Mouse (Mus musculus) cerebellum, adult 9-11 months (tissue): ENCODE measurements around the gene Srarp.

Source experiments
- DNase-seq: peaks from one replicate; pipeline ENCODE4 v3.0.0; 2022

Srarp gene

GRCm38 (mm10) chr4:141456193-141456938 lies 20.5 kb upstream of the Srarp start:
- no peak for DNase-seq

GRCm38 (mm10) chr4:141455526-141455925 lies 19.6 kb upstream of the Srarp start:
- DNase-seq, result no peak

- no peak for DNase-seq
Observed at GRCm38 (mm10) chr4:141454581-141455350, 18.9 kb upstream of the Srarp start.

- DNase-seq, result no peak
Observed at GRCm38 (mm10) chr4:141451916-141452450, 16.1 kb upstream of the Srarp start.

GRCm38 (mm10) chr4:141451251-141451650 lies 15.3 kb upstream of the Srarp start:
- DNase-seq, result no peak

GRCm38 (mm10) chr4:141446211-141446610 lies 10.3 kb upstream of the Srarp start:
- no peak for DNase-seq

GRCm38 (mm10) chr4:141445328-141445720 lies 9.4 kb upstream of the Srarp start:
- no peak for DNase-seq

GRCm38 (mm10) chr4:141444451-141445327 lies 8.8 kb upstream of the Srarp start, which contains the start of gene Zbtb17:
Zbtb17 (plus strand) TSS chr4:141444654.
- peak; percentile 87 for DNase-seq

GRCm38 (mm10) chr4:141443641-141444429 lies 7.9 kb upstream of the Srarp start:
- DNase-seq, result no peak

- no peak for DNase-seq
Observed at GRCm38 (mm10) chr4:141440877-141441276, 5.0 kb upstream of the Srarp start.

- DNase-seq, result no peak
Observed at GRCm38 (mm10) chr4:141439083-141439803, 3.3 kb upstream of the Srarp start.

- DNase-seq, result no peak
Observed at GRCm38 (mm10) chr4:141433191-141433590, 2.7 kb downstream of the Srarp start.

- no peak for DNase-seq
Observed at GRCm38 (mm10) chr4:141432666-141433065, 3.2 kb downstream of the Srarp start.

- DNase-seq, result peak; percentile 73
Observed at GRCm38 (mm10) chr4:141430997-141431396, 4.9 kb downstream of the Srarp start.

GRCm38 (mm10) chr4:141429847-141430246 lies 6.1 kb downstream of the Srarp start:
- no peak for DNase-seq

- no peak for DNase-seq
Observed at GRCm38 (mm10) chr4:141429381-141429780, 6.5 kb downstream of the Srarp start.

GRCm38 (mm10) chr4:141427921-141428320 lies 8.0 kb downstream of the Srarp start:
- DNase-seq, result no peak

GRCm38 (mm10) chr4:141426796-141427745 lies 8.8 kb downstream of the Srarp start:
- DNase-seq, result no peak

- DNase-seq, result peak; percentile 49
Observed at GRCm38 (mm10) chr4:141425484-141426479, 10.1 kb downstream of the Srarp start.
